Mouse (Mus musculus): Measurements from ENCODE around the gene Tpmt. TPM values are rescaled to one million over a fixed set of nuclear protein-coding genes. Genes with fewer than 3 reads are reported as not detected.
A peak's percentile ranks its signal among the peaks of the same experiment; 100 is the strongest.

The Tpmt gene
- total and polyA plus RNA-seq, 3 experiments = 3.0 to 6.6 (median 3.1) TPM

DNA sequence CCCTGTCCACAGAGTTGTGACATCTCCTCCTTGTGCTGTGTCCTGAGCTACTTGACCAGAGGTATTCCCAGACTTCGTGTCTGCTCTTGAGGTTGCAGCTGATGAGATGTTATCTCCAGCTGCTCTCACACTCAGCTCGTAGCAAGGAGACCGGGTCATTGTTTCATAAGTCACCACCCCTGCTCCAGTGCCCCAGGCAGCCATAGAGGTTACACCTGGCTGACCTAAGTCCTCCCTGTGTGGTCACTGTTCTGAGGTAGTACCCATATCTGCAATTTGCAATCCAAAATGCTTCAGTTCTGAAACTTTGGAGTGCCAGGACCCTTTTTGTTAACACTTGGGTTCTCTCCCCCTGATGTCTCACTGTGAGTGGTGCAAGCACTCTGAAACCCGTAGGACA is 5.5 kb upstream of the Tpmt start:
- no peak overlapping the region for H3K9ac ChIP-seq (ENCODE audit: low read depth, low read length)
- no peaks in the 10 kb centered on the region for H3K79me2 ChIP-seq (replicated peaks; ENCODE audit: control insufficient read depth, insufficient read depth, low read length)
- no peaks in the 10 kb centered on the region for H3K27me3 ChIP-seq (ENCODE audit: control insufficient read depth, insufficient read depth, low read length)
- intact Hi-C loops (cut with DNase I) = no loop called here
- DNase-seq = no peak
- no peaks in the 10 kb centered on the region for H3K36me3 ChIP-seq (ENCODE audit: control insufficient read depth, insufficient read depth, low read length)
- TF ChIP-seq CTCF (IDR thresholded peaks at IDR 0.05) (no peak), EP300 (IDR thresholded peaks at IDR 0.05; ENCODE audit: insufficient read depth, low read depth, low read length) (no peak), POLR2A (IDR thresholded peaks at IDR 0.05; ENCODE audit: insufficient read depth, low read depth, low read length) (no peak)
- no peak overlapping the region for H3K27ac ChIP-seq
- WGBS = 68% methylated on average over 4 of the region's 4 CpGs
- no peaks in the 10 kb centered on the region for H3K4me1 ChIP-seq (ENCODE audit: control insufficient read depth, insufficient read depth, low read length)
- no peak overlapping the region for H3K4me3 ChIP-seq

DNA sequence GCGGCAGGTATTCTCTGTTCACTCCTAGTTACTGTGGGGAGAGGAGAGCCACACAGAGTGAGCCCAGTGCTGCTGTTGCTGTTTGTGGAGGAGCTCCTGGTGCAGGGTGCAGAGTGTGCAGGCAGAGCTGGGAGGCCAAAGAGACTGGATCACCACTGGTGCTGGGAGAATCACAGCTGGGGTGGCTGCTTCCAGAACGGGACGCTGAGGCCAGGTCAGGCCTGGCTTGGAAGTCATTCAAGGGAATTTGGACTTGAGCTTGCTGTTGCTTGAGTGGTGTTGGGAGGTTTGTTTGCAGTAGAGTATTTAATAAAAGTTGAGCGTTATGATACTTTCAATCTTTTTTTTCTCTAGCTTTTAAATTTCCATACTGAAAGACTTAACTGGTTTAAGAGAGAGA is 3.5 kb upstream of the Tpmt start:
- Histone ChIP-seq H3K36me3 (ENCODE audit: control insufficient read depth, insufficient read depth, low read length) (no peaks in the 10 kb centered on the region), H3K4me3 (no peak overlapping the region), H3K27me3 (ENCODE audit: control insufficient read depth, insufficient read depth, low read length) (no peaks in the 10 kb centered on the region), H3K27ac (no peak overlapping the region), H3K4me1 (ENCODE audit: control insufficient read depth, insufficient read depth, low read length) (no peaks in the 10 kb centered on the region; the same call in 1 of the 2 replicates), H3K9ac (ENCODE audit: low read depth, low read length) (no peak overlapping the region), H3K79me2 (replicated peaks; ENCODE audit: control insufficient read depth, insufficient read depth, low read length) (peaks cover 3% of the 10 kb centered on the region; the same call in 1 of the 2 replicates)
- WGBS = 70% methylated on average over 4 of the region's 4 CpGs
- TF ChIP-seq POLR2A (IDR thresholded peaks at IDR 0.05; ENCODE audit: insufficient read depth, low read depth, low read length) (no peak), EP300 (IDR thresholded peaks at IDR 0.05; ENCODE audit: insufficient read depth, low read depth, low read length) (no peak), CTCF (IDR thresholded peaks at IDR 0.05) (no peak)
- peak; percentile 23 to 25 for DNase-seq
- intact Hi-C loops (cut with DNase I) = loop anchor here (10.0 kb wide), 1 partner anchor 323 kb away; the partner anchor contains the start of gene Nup153

- intact Hi-C loops (cut with DNase I) = loop anchor here (10.0 kb wide), 1 partner anchor 319 kb away; the partner anchor contains the start of gene Nup153
- WGBS = 3% methylated on average over 45 of the region's 45 CpGs
Measured at GRCm38 (mm10) chr13:47043833-47044616, 512 bp downstream of the Tpmt start.

DNA sequence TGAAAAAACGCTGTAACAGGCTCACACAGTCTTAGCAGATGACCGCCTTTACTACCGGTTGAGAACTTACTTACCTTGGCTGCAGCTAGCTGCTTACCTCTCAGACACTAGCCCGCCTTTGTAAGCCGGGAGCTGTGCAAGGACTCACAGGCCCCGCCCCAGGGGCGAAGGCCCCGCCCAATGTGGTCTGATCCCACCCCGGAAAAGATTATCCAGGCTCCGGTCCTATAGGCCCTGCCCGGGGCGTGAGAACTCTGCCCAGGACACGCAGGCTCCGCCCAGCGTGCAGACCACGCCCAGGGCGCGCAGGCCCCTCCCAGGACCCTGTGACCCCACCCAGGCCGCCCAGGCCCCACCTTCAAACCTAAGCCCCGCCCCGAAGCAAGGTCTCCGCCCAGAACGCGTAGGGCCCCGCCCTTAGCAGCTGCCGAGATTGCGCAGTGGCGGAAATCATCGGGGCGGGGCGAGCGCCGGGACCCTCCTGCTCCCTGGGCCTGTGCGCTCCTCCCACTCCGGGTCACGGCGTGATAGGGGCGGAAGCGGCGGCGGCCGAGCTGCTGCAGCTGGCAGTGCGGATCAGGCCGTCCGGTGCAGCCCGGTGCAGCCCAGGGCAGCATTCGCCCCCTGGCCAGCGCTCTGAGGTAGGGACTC is 1.4 kb downstream of the Tpmt start, which contains the start of gene Kdm1b:
TSS of gene Kdm1b (plus strand) at position 470 of the 651 bp plus-strand sequence.
- 1% methylated on average over 48 of the region's 48 CpGs for WGBS
- no peaks in the 10 kb centered on the region for H3K27me3 ChIP-seq (ENCODE audit: control insufficient read depth, insufficient read depth, low read length)
- H3K27ac ChIP-seq = peak within 1 kb of the TSS; percentile 76
- peaks cover 3% of the 10 kb centered on the region for H3K4me1 ChIP-seq (ENCODE audit: control insufficient read depth, insufficient read depth, low read length)
- peak; percentile 99 for DNase-seq
- H3K9ac ChIP-seq (ENCODE audit: low read depth, low read length) = peak within 1 kb of the TSS; percentile 85
- intact Hi-C loops (cut with DNase I) = loop anchor here (10.0 kb wide), 1 partner anchor 318 kb away; the partner anchor contains the start of gene Nup153
- H3K4me3 ChIP-seq = peak within 1 kb of the TSS; percentile 90
- TF ChIP-seq CTCF (IDR thresholded peaks at IDR 0.05) (no peak), POLR2A (IDR thresholded peaks at IDR 0.05; ENCODE audit: insufficient read depth, low read depth, low read length) (peak; percentile 85), EP300 (IDR thresholded peaks at IDR 0.05; ENCODE audit: insufficient read depth, low read depth, low read length) (0 out of 2 replicates have a peak, but pooled peaks have one; percentile 18)
- peaks cover 3% of the 10 kb centered on the region; the same call in 1 of the 2 replicates for H3K79me2 ChIP-seq (replicated peaks; ENCODE audit: control insufficient read depth, insufficient read depth, low read length)
- H3K36me3 ChIP-seq (ENCODE audit: control insufficient read depth, insufficient read depth, low read length) = no peaks in the 10 kb centered on the region

More at GRCm38 (mm10) chr13:47043833-47044616, 512 bp downstream of the Tpmt start:
- Histone ChIP-seq H3K4me1 (ENCODE audit: control insufficient read depth, insufficient read depth, low read length) (peaks cover 3% of the 10 kb centered on the region), H3K36me3 (ENCODE audit: control insufficient read depth, insufficient read depth, low read length) (no peaks in the 10 kb centered on the region), H3K79me2 (replicated peaks; ENCODE audit: control insufficient read depth, insufficient read depth, low read length) (peaks cover 3% of the 10 kb centered on the region; the same call in 1 of the 2 replicates), H3K27me3 (ENCODE audit: control insufficient read depth, insufficient read depth, low read length) (no peaks in the 10 kb centered on the region), H3K9ac (ENCODE audit: low read depth, low read length) (peak overlapping the region; percentile 85), H3K4me3 (peak overlapping the region; percentile 90), H3K27ac (peak overlapping the region; percentile 76)
- DNase-seq = peak; percentile 33 to 37
- TF ChIP-seq POLR2A (IDR thresholded peaks at IDR 0.05; ENCODE audit: insufficient read depth, low read depth, low read length) (no peak), CTCF (IDR thresholded peaks at IDR 0.05) (no peak), EP300 (IDR thresholded peaks at IDR 0.05; ENCODE audit: insufficient read depth, low read depth, low read length) (no peak)

GRCm38 (mm10) chr13:47042024-47042633 is 2.4 kb downstream of the Tpmt start:
- Histone ChIP-seq H3K36me3 (ENCODE audit: control insufficient read depth, insufficient read depth, low read length) (no peaks in the 10 kb centered on the region), H3K27me3 (ENCODE audit: control insufficient read depth, insufficient read depth, low read length) (no peaks in the 10 kb centered on the region), H3K4me1 (ENCODE audit: control insufficient read depth, insufficient read depth, low read length) (peaks cover 3% of the 10 kb centered on the region), H3K27ac (no peak overlapping the region; the same call in 1 of the 2 replicates), H3K9ac (ENCODE audit: low read depth, low read length) (no peak overlapping the region), H3K4me3 (no peak overlapping the region), H3K79me2 (replicated peaks; ENCODE audit: control insufficient read depth, insufficient read depth, low read length) (peaks cover 3% of the 10 kb centered on the region; the same call in 1 of the 2 replicates)
- TF ChIP-seq POLR2A (IDR thresholded peaks at IDR 0.05; ENCODE audit: insufficient read depth, low read depth, low read length) (no peak), EP300 (IDR thresholded peaks at IDR 0.05; ENCODE audit: insufficient read depth, low read depth, low read length) (no peak), CTCF (IDR thresholded peaks at IDR 0.05) (peak; percentile 16; the same call in 1 of the 2 replicates)
- 43% methylated on average over 8 of the region's 8 CpGs for WGBS
- intact Hi-C loops (cut with DNase I) = loop anchor here (10.0 kb wide), 1 partner anchor 317 kb away; the partner anchor contains the start of gene Nup153
- DNase-seq = no peak
